Mouse (Mus musculus) gastrocnemius, adult 8-10 months (tissue): ENCODE results near the gene Lrrc34. TPM values are rescaled to one million over a fixed set of nuclear protein-coding genes. Genes with fewer than 3 reads are reported as not detected.
A peak's percentile ranks its signal among the peaks of the same experiment; 100 is the strongest.

Experiments used
- DNase-seq, 2 experiments: peaks; one replicate each; pipeline ENCODE4 v3.0.0; 2022; ENCODE audit warnings: low spot score in 2 of 2
- total RNA-seq, 4 experiments: library from RNA; stranded (reverse); gene quantifications; 2 replicates each; pipeline ENCODE4 v1.2.4; 2022

Lrrc34 gene
- total RNA-seq, 4 experiments from 2014 or later = not detected

DNA sequence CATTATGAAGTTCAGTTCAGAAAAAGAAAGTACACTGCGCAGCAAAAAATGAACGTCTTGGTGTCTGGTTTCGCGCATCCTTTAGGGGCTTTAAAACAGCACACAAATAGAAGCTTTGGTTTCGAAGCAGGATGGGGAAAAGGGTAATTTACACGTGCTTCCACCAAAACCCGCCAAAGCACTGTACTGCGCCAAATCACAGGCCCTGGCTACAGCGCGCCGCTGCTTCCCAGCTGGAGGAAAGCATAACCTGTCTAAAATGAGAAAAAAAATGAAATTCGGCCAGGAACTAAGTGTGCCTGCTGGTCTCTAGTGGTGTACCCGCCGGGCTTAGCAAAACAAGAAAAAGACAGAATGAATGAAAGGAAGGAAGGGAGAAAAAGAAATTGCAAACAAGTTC lies 47.0 kb downstream of the Lrrc34 start:
- peak in 1 of 2 experiments; percentile 18 for DNase-seq

DNA sequence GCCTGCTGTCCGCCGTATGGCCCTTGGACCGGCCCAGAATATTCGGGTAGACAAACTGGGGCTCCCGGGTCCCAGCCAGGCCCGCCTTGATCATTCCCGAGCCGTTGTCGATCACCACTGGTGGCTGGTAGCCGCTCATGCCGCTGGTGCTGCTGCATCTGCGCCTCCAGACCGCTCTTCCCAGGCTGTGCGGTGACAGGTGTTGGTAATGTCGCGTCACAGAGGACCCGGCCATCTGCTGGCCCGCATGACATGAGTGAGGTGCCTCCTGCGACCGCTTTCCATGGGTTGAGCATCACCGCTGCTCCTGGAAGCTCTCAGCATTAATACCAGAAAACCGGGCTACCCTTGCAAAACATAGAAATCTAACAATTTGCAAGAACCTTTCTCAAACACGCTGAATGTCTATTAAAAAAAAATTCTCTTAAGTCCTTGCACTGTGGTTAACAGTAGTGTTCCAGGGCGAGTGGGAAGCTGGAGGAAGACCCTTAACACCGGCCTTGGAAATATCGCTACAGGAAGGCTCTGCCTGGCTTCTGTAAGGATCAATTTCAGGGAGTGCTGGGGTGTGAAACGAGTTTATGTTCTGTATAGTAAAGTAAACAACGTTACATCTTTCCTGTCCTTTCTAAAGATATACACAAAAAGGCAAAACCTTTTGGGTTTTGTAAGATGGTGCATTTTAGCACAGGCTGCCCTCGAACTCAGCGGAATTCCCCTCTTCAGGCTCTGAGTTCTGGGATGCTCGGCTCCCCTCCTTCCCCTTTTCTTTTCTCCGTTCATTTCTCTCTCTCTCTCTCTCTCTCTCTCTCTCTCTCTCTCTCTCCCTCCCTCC lies 47.7 kb downstream of the Lrrc34 start, which contains the start of gene Actrt3:
TSS of gene Actrt3 (minus strand) at position 229 of the 835 bp plus-strand sequence.
- peak in 1 of 2 experiments; percentile 20 for DNase-seq

DNA sequence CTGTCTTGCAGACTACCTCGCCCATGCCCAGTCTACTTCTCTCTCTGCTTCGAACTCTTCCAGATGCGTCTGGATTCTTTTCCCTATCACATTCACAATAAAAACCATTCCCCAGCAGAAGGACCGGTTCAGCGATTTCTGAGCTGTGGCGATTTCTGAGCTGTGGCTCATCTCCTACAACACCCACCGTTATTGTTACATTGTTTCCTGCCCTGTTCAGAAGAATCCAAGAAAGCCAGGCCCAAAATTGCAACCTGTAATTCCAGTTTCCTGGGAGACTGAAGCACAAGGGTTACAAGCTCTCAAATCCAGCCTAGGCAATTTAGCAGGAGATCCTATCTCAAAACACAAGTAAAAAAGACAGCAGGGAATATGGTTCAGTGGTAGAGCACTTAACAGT lies 50.4 kb downstream of the Lrrc34 start:
- no peak for DNase-seq

DNA sequence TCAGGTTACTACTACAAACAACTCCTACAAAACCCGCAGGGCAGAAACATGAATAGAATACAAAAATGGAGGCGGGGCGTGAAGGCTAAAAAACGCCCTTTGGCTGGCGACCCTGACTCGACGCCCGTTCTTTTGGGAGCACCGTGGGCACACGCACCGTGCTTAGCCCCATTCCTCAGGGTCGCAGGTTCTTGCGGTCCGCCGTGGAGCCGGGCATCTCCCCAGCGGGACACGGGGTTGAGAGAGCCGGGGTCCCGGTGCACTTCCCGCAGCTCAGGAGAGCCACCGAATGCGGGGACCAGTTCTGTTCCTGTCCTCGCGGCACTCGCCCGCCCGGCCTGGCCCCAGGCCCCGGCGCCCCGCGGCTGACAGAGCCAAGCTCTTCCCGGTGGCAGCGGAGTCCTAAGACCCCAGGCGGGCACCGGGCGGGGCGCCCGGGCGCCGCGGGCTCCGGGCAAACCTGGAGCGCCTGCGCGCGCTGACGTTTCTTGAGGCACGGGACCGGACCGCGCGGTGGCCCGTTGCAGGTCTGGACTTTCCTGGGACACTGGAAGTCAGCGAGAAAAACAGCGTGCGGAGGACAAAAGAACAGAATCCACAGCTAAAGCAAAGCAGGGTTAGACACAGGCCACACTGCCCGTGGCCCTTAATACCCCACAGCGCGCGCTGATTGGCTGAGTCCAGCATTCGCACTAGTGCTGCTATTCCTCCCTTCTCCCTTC lies 52.4 kb downstream of the Lrrc34 start:
- DNase-seq = peak in 1 of 2 experiments; percentile 17

DNA sequence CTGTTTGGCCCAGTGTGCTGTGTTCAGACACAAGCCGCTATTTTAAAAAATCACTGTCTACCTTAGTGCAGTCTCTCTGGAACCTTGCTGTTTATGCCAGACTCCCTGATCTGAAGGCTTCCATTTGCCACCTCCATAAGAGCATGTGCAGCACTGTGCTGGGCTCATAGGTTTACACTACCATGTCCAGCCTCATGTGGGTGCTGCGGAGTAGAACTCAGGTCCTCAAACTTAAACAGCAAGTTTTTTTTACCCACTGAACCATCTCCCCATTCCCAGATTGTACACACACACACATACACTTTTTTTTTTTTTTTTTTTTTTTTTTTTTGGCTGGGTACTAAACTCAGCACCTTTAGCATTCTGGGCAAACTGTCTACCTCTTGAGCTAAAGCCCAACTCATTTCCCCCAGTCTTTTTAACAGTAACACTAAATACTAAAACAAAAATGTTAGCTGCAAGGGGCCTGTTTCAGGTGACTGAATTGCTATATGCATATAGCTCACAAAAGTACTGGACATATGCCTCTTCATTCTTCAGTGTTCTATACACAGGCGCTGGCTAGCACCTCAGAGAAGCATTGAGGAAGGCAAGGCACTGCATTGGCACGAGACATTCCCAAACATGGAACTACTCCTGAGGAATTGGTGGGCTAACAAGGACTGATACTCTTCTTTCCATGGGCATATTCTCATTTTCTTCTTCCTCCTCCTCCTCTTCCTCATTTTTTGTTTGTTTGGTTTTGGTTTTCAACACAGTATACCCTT lies 53.8 kb downstream of the Lrrc34 start:
- DNase-seq = no peak

DNA sequence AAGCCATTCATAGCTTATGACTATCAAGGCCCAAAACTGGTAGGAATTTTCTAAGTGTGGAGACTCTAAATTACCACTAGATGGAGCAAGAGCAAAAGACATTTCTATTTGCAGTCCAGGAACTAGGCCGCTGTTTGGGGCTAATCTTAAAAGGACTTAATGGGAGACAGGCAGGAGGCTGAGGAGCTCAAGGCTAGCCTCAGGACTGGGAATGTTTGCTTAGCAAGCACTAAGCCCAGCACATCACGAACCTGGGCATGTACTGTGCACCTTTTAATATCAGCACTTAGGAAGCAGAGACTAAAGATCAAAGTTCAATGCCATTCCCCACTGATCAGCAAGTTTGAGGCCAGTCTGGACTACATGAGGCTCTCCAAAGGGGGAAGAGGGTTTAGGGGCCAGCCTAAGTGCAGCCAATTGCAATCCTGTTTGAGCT lies 55.2 kb downstream of the Lrrc34 start:
- no peak for DNase-seq

DNA sequence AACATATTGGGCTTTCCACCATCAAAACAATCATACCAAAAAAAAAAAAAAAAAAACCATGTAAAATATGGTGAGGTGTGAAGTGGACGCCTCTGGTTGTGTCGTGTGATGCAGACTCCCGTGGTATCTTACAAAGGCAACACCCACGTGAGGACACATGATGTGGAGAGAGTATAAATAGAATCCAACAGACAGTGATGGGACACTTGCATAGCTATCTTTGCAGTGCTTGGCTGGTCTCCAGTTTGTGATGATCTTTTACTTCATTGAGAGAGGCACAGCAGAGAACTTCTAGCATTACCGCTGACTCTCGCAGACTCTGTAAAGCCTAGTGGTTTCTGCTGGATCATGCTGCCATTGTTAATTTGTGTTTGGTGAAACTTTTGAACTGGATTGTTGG lies 58.8 kb downstream of the Lrrc34 start:
- DNase-seq = no peak

Other genes with a start within 250 kb of the Lrrc34 start
- gene Mecom, start 99.9 kb downstream of the Lrrc34 start, total RNA-seq = 1 to 10 TPM; 4.8 to 9.5 (median 6.8) TPM
- not detected for gene Actrt3, start 47.9 kb downstream of the Lrrc34 start, total RNA-seq
- gene Mynn, start 45.8 kb downstream of the Lrrc34 start, total RNA-seq = 10 to 100 TPM; 11.8 to 19.9 (median 14.3) TPM
- gene Lrriq4, start 3.4 kb downstream of the Lrrc34 start, total RNA-seq = not detected
- gene Lrrc31, start 52.0 kb upstream of the Lrrc34 start, total RNA-seq = not detected
- gene Samd7, start 98.4 kb upstream of the Lrrc34 start, total RNA-seq = not detected
- gene Sec62, start 145.0 kb upstream of the Lrrc34 start, total RNA-seq = 10 to 100 TPM; 27.9 to 37.1 (median 34.8) TPM
- gene Gpr160, start 208.1 kb upstream of the Lrrc34 start, total RNA-seq = under 1 TPM in 1 of 4 experiments, not detected in 3; 0.17 TPM